Comparison of ENCODE assay signal across 8 mouse cellular contexts in genomic region chr7:19770984-19771391, GRCm38 (mm10). TPM values are rescaled to one million over a fixed set of nuclear protein-coding genes. Genes with fewer than 3 reads are reported as not detected.
DNase-seq lines count a peak whose midpoint lies in the region; ATAC-seq and TF ChIP-seq lines count a peak whose summit lies in the region.

Gene Bcam (minus strand): TSS chr7:19771016.

- H3K27me3 ChIP-seq in hindbrain, embryonic 16.5 days (replicated peaks; ENCODE audit: control insufficient read depth, insufficient read depth, low read length), result peaks cover 26% of the 10 kb centered on the region
- peaks cover 28% of the 10 kb centered on the region for H3K27me3 ChIP-seq in liver, embryonic 14.5 days (ENCODE audit: control insufficient read depth, insufficient read depth, low read length)

- H3K36me3 ChIP-seq in hindbrain, embryonic 16.5 days (ENCODE audit: control insufficient read depth, insufficient read depth, low read length), result no peaks in the 10 kb centered on the region
- no peaks in the 10 kb centered on the region for H3K36me3 ChIP-seq in liver, embryonic 14.5 days (replicated peaks; ENCODE audit: control insufficient read depth, insufficient read depth, low read depth)

- peaks cover 13% of the 10 kb centered on the region for H3K4me1 ChIP-seq in hindbrain, embryonic 16.5 days (ENCODE audit: control insufficient read depth, insufficient read depth, low read depth, low read length)
- H3K4me1 ChIP-seq in liver, embryonic 14.5 days (replicated peaks; ENCODE audit: control insufficient read depth in 2 of 2, insufficient read depth in 2 of 2, low read length in 1 of 2), result 0 out of 4 replicates have a peak, but pooled peaks cover 0 to 2% of the 10 kb centered on the region in 2 experiments
- peaks cover 16% of the 10 kb centered on the region for H3K4me1 ChIP-seq in olfactory bulb, adult 2 months (ENCODE audit: control insufficient read depth, insufficient read depth, low read length)

- H3K9me3 ChIP-seq in hindbrain, embryonic 16.5 days (ENCODE audit: control insufficient read depth, low read length), result no peaks in the 10 kb centered on the region
- no peaks in the 10 kb centered on the region for H3K9me3 ChIP-seq in liver, embryonic 14.5 days (ENCODE audit: control insufficient read depth, low read length)

- no peak for TF ChIP-seq CTCF in liver, embryonic 14.5 days (IDR thresholded peaks at IDR 0.05; ENCODE audit: low read depth)
- TF ChIP-seq CTCF in olfactory bulb, adult 2 months (IDR thresholded peaks at IDR 0.05; ENCODE audit: insufficient read depth, low read depth, low read length), result no peak

- no peak for TF ChIP-seq POLR2A in olfactory bulb, adult 2 months (IDR thresholded peaks at IDR 0.05; ENCODE audit: insufficient read depth, low read depth, low read length)

- H3K27ac ChIP-seq in hindbrain, embryonic 16.5 days (ENCODE audit: low read depth, low read length), result no peak within 1 kb of the TSS
- no peak within 1 kb of the TSS for H3K27ac ChIP-seq in liver, embryonic 14.5 days
- no peak within 1 kb of the TSS for H3K27ac ChIP-seq in olfactory bulb, adult 2 months (ENCODE audit: insufficient read depth, low read depth, low read length)

- H3K4me2 ChIP-seq in hindbrain, embryonic 16.5 days (ENCODE audit: low read length), result peak within 1 kb of the TSS; percentile 90
- H3K4me2 ChIP-seq in liver, embryonic 14.5 days (ENCODE audit: low read depth), result peak within 1 kb of the TSS; percentile 64

- WGBS in hindbrain, embryonic 16.5 days, result 3% methylated on average over 8 of the region's 9 CpGs
- WGBS in liver, embryonic 14.5 days (ENCODE audit: insufficient replicate concordance), result 6% methylated on average over 9 of the region's 9 CpGs
- 11% methylated on average over 9 of the region's 9 CpGs for WGBS in olfactory bulb, adult 2 months

- no peak for DNase-seq in thymus, postnatal 0 days (ENCODE audit: low spot score)
- DNase-seq in thymus, postnatal 36 days, result no peak
- DNase-seq in gastrocnemius, adult 18-20 months (ENCODE audit: low spot score), result no peak
- no peak for DNase-seq in liver, embryonic 14.5 days (ENCODE audit: low read depth in 3 of 3, low spot score in 3 of 3)
- no peak for DNase-seq in natural killer cell, adult 2 months (ENCODE audit: low spot score in 2 of 2)
- no peak for DNase-seq in layer of hippocampus, postnatal 10 days (ENCODE audit: low spot score in 2 of 2)

- peak within 1 kb of the TSS; percentile 47 for H3K4me3 ChIP-seq in hindbrain, embryonic 16.5 days (ENCODE audit: low read length)
- peak within 1 kb of the TSS; percentile 28 to 34 for H3K4me3 ChIP-seq in liver, embryonic 14.5 days (ENCODE audit: insufficient read depth in 1 of 2, low read depth in 2 of 2, low read length in 2 of 2)
- peak within 1 kb of the TSS; percentile 35 for H3K4me3 ChIP-seq in olfactory bulb, adult 2 months (ENCODE audit: insufficient read depth, low read depth, low read length)

- peak; percentile 18 for ATAC-seq in hindbrain, embryonic 16.5 days
- ATAC-seq in liver, embryonic 14.5 days (ENCODE audit: insufficient read depth), result no peak

- TF ChIP-seq EP300 in liver, embryonic 14.5 days (IDR thresholded peaks at IDR 0.05; ENCODE audit: low read depth), result no peak

- H3K9ac ChIP-seq in hindbrain, embryonic 16.5 days (ENCODE audit: low read depth, low read length), result peak within 1 kb of the TSS; percentile 63
- peak within 1 kb of the TSS; percentile 18; the same call in 1 of the 2 replicates for H3K9ac ChIP-seq in liver, embryonic 14.5 days (replicated peaks)

RNA-seq across cellular contexts. Expression of gene Bcam, which starts in this region (rescaled TPM):
- 29.7 and 30.9 TPM in 2 replicates for polyA plus RNA-seq in thymus, postnatal 0 days (2015; fragmentation: Nextera tagmentation; extraction: Ambion mirVana)
- 10 to 100 TPM; 17.4 to 28.5 TPM for total RNA-seq in gastrocnemius, adult 18-20 months (2021)
- polyA plus RNA-seq in hindbrain, embryonic 16.5 days (2015; fragmentation: Nextera tagmentation; extraction: Ambion mirVana), result 24.4 and 24.6 TPM in 2 replicates
- polyA plus RNA-seq in liver, embryonic 14.5 days (2012; rRNA removed), result 6.3 and 7.6 TPM in 2 replicates
- 4.9 and 6.6 TPM in 2 replicates for polyA plus RNA-seq in liver, embryonic 14.5 days (2014; fragmentation: Nextera tagmentation; extraction: Ambion mirVana)
- polyA plus RNA-seq in olfactory bulb, adult 2 months (2012; ENCODE audit: insufficient read depth, insufficient read length, low replicate concordance, missing spikeins), result not detected in 2 replicates
- total RNA-seq in layer of hippocampus, postnatal 10 days (2021), result 10 to 100 TPM in 1 of 2 experiments, 1 to 10 TPM in 1; 7.2 to 10.6 TPM
